Mouse (Mus musculus): ENCODE results near the gene Ltbr. TPM values are rescaled to one million over a fixed set of nuclear protein-coding genes. Genes with fewer than 3 reads are reported as not detected.
"Not testable (repeated sequence)": the region's sequence is repeated elsewhere in the genome, so short reads cannot be mapped to it uniquely, and the experiment has no call there.

Gene Ltbr
- total RNA-seq, 2 experiments from 2014 or later: 7.1 to 7.2 TPM

DNA sequence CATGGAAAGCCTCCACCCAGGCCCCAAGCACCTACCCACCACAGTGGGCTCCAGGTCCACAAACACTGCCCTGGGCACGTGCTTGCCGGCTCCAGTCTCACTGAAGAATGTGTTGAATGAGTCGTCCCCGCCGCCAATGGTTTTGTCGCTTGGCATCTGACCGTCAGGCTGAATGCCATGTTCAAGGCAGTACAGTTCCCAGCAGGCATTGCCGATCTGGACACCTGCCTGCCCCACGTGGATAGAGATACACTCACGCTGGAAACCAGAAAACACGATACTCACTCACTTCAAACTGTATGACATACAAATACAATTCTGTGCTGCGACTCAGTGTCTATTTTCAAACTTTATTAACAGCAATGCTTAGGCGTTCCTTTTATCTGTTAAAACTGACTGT, 31.0 kb downstream of the Ltbr start:
- not testable (repeated sequence) for ATAC-seq (replicated peaks; ENCODE audit: low FRiP score, poor library complexity, severe bottlenecking)

DNA sequence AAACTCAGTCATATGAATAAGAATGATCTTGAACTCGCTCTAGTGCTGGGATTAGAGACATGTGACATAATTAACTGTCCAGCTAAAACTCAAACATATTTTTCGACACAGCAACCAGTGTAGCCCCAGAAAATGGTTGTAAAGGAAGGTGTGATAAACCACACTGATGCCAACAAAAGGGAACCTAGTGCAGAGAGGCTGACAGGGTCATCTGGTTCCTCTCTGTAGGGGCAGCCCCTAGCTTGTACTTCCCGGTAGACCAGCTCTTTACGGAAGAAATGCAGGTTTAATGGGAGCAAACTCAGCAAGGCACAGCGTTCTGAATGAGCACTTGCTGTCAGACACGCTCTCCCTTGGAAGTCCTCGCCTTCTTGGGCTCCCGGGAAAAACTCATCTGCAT, 34.0 kb downstream of the Ltbr start:
- ATAC-seq (replicated peaks; ENCODE audit: low FRiP score, poor library complexity, severe bottlenecking): no peak

DNA sequence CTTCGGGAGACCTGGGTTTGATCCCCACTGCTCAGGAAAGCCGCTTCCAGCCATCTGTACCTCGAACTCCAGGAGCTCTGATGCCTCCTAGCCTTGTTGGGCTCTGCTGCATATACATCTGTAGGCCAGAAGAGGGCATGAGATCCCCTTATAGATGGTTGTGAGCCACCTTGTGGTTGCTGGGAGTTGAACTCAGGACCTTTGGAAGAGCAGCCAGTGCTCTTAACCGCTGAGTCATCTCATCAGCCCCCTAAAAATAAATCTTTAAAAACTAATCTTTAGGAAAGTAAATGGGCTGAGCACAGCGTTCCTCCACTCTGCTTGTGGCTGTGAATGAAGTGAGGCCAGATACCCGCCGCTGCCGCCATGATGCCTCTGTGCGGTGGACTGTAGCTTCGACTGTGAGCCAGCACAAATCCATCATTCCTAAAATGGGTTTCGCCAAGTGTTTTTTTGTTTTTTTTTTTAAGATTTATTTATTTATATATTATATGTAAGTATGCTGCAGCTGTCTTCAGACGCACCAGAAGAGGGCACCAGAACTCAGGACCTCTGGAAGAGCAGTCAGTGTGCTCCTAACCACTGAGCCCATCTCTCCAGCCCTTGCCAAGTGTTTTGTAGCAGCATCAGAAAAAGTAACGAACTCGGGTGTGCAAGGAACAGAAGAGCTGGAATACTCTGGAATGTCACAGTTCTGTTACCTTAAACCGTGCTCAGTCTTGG, 38.7 kb downstream of the Ltbr start:
- ATAC-seq (replicated peaks; ENCODE audit: low FRiP score, poor library complexity, severe bottlenecking): no peak

DNA sequence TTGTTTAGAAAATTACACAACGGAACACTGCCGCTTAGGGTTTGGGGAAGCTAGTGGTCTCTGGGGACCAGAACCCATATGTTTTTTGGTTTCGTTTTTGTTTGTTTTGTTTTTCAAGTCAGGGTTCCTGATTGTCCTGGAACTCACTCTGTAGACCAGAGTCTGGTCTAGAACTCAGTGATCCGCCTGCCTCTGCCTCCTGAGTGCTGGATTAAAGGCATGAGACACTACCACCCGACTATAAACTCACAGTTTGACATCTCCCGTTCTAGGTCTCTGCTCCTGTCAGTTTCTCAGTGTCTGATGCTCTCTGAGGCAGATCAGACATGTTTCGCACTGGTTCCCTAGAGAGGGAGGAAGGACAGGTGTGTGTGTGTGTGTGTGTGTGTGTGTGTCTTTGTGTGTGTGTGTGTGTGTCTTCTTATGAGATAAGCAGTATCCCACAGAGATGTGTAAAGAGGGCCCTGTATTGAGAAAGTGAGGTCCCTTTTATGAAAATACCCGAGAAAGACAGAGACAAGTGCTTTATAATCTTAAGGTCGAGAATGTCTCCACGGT, 41.4 kb downstream of the Ltbr start:
- ATAC-seq (replicated peaks; ENCODE audit: low FRiP score, poor library complexity, severe bottlenecking): no peak

DNA sequence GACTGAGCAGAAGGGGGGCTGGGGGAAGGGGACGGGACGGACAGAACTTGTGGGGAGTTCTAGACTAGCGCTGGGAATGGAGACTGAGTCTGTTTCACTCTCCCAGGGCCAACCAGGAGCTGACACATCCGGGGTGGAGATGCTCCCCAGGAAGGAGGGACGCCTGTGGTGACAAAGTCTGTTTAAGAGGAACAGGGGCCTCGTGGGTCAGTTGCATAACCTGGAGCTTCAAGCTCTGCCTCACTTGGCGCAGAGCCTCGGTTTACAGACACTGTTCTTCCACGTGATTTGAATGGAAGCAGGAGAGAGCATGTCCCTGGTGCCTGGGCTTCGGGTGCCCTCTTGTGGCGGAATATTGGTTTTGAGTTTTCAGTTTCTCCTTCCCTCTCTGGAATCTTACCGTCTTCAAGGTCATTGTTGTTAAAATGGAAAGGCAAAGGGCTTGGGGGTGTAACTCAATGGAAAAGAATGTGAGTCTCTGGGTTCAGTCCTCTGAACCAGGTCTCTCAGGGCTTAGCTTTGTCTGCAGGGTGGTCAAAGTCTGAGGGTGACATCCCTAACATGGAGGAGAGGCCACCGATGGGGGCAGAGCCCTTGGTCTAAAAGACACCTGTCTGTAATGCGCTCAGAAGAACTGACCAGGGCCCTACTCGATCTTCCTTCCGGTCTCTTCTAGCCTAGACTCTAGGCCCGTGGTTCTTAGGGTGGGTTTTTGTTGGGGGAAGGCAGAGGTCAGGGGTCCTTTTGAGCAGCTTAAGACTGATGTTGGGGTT, 42.0 kb downstream of the Ltbr start:
- peak; percentile 56 for ATAC-seq (replicated peaks; ENCODE audit: low FRiP score, poor library complexity, severe bottlenecking)

DNA sequence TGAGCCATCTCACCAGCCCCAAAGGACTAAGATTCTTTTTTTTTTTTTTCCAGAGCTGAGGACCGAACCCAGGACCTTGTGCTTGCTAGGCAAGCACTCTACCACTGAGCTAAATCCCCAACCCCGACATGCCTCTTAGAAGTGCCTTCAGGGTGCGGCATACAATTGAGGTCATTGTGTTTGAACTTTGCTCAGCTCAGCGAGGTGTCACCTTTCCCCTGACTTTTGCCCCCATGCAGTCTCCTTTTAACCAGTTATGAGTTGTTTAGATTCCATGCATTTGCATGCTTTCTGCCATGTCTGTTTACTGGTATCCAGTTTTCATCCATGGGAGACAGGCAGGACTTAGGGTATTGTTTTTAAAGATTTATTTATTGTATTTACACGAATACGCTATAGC, 44.9 kb downstream of the Ltbr start:
- ATAC-seq (replicated peaks; ENCODE audit: low FRiP score, poor library complexity, severe bottlenecking): no peak

DNA sequence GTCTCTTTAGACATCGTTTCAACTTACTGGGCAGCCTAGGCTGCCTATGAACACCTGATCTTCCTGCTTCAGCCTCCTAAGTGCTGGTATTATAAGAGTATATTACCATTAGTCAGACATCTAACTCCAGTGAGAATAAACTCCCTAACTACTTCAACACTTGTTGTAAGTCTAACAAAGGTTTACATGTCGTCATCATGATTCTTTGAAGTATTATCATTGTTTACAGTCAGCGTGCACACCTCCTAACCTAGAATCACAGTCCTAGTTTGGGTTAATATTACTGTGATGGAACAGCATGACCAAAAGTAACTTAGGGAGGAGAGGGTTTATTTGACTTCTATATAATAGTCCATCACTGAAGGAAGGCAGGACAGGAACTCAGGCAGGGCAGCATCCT, 46.2 kb downstream of the Ltbr start:
- no peak for ATAC-seq (replicated peaks; ENCODE audit: low FRiP score, poor library complexity, severe bottlenecking)

DNA sequence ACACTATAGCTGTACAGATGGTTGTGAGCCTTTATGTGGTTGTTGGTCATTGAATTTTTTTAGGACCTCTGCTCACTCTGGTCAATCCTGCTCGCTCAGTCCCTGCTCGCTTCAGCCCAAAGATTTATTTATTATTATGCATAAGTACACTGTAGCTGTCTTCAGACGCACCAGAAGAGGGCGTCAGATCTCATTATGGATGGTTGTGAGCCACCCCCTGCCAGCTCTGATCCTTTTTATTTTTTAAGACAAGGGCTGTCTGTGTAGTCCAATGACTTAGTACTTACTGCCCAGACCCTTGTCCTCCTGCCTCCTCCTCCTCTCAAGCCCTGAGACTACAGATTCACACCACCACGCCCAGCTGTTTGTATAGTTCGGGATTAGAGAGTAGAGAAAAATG, 47.1 kb downstream of the Ltbr start:
- not testable (repeated sequence) for ATAC-seq (replicated peaks; ENCODE audit: low FRiP score, poor library complexity, severe bottlenecking)

DNA sequence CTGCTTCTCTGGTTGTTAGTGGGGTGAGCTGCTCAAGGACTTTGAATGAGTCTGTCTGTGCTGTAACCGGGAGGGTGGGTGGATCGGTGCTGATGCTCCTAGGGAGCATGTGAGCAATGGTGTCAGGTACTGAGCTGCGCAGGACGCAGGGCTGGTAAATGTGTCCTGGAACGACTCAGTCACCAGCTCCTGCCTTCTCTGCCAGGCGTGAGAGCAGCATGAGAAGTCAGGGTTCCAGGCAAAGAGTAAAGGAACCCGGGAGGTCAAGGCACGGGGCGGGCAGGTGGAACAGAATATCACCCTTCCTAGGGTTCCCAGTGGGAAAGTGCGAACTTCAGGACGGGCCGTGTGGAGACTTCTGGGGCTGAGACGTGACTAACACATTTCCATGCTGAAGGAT, 47.6 kb downstream of the Ltbr start:
- ATAC-seq (replicated peaks; ENCODE audit: low FRiP score, poor library complexity, severe bottlenecking): no peak

DNA sequence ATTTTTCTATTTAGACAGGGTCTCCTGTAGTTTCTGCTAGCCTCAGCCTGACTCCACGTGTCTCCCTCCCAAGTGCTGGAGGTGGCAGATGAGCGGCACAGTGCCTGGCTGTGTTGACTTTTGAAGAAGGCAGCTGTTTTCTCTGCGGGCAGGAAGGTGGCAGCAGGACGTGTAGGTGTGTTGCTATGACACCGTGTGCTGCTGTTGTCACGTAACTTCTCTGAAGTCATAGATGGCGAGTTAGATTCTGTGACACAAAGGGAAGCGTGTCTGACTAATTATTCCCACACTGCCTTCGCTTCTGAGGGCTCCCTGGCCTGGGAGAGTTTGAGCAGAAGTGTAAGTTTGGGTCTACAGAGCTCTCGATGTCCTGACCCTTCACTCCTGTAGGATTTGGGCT, 48.4 kb downstream of the Ltbr start:
- ATAC-seq (replicated peaks; ENCODE audit: low FRiP score, poor library complexity, severe bottlenecking): no peak

DNA sequence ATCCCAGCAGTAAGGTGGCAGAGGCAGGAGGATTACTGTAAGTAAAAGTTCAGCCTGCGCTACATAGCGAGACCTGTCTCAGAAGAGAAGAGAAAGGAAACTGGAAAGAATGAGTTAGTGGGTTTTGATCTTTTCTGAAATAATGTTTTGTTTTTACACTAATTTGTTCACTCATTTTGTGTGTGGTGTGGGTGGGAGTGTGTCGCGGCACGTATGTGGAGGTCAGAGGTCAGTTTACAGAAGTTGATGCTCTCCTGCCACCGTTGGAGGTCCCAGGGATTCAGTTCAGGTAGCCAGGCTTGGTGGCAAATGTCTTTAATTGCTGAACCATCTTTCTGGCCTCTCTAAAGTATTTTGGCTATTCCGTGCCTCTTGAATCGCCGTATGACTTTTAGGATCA, 49.5 kb downstream of the Ltbr start:
- no peak for ATAC-seq (replicated peaks; ENCODE audit: low FRiP score, poor library complexity, severe bottlenecking)

DNA sequence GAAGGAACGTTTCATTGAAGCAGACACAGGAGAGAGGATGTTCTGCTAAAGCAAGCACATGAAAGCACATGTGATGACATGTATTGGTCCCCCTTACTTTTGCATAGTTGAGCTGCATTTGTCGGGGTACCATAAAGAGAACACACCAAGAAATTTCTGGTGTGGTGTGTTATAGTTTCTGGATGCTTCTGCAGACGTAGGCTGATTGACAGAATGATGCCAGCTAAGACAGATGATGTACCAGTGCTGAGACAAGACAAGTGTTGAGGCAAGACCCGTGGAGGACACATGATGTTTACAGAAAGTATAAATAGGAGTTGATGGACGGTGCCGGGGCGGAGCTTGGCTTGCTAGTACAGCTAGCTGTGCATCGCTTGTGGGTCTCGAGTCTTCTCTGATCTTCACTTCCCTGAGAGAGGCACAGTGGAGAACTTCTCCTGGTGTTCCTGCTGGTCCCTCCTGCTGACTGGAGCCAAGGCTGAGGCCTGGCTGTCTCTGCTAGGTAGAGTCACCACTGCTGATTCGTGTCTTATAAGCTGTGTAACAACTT, 53.6 kb downstream of the Ltbr start:
- no peak for ATAC-seq (replicated peaks; ENCODE audit: low FRiP score, poor library complexity, severe bottlenecking)

Other genes starting within 250 kb of the Ltbr start
- 3.1 TPM in 1 of 2 replicates, not detected in the other for gene Lpar5, start 246.0 kb downstream of the Ltbr start, total RNA-seq (2015; ENCODE audit: low replicate concordance)
- gene Lpar5, start 246.0 kb downstream of the Ltbr start, total RNA-seq (2017; ENCODE audit: low replicate concordance): 0.60 TPM in 1 of 2 replicates, not detected in the other
- gene Chd4, start 217.9 kb downstream of the Ltbr start, total RNA-seq (2015; ENCODE audit: low replicate concordance): 31.8 and 50.0 TPM in 2 replicates
- gene Chd4, start 217.9 kb downstream of the Ltbr start, total RNA-seq (2017; ENCODE audit: low replicate concordance): 70.6 and 102 TPM in 2 replicates
- gene Nop2, start 182.0 kb downstream of the Ltbr start, total RNA-seq (2015; ENCODE audit: low replicate concordance): 4.8 and 6.7 TPM in 2 replicates
- gene Nop2, start 182.0 kb downstream of the Ltbr start, total RNA-seq (2017; ENCODE audit: low replicate concordance): 10.5 and 11.8 TPM in 2 replicates
- 3.1 and 6.9 TPM in 2 replicates for gene Iffo1, start 168.6 kb downstream of the Ltbr start, total RNA-seq (2015; ENCODE audit: low replicate concordance)
- 2.2 and 10.9 TPM in 2 replicates for gene Iffo1, start 168.6 kb downstream of the Ltbr start, total RNA-seq (2017; ENCODE audit: low replicate concordance)
- gene Gapdh, start 147.4 kb downstream of the Ltbr start, total RNA-seq (2015; ENCODE audit: low replicate concordance): 912 and 913 TPM in 2 replicates
- gene Gapdh, start 147.4 kb downstream of the Ltbr start, total RNA-seq (2017; ENCODE audit: low replicate concordance): 174 and 278 TPM in 2 replicates
- gene Ncapd2, start 122.2 kb downstream of the Ltbr start, total RNA-seq (2015; ENCODE audit: low replicate concordance): 139 and 148 TPM in 2 replicates
- 137 and 246 TPM in 2 replicates for gene Ncapd2, start 122.2 kb downstream of the Ltbr start, total RNA-seq (2017; ENCODE audit: low replicate concordance)
- gene Mrpl51, start 122.1 kb downstream of the Ltbr start, total RNA-seq (2015; ENCODE audit: low replicate concordance): 40.1 and 54.4 TPM in 2 replicates
- 16.4 and 29.8 TPM in 2 replicates for gene Mrpl51, start 122.1 kb downstream of the Ltbr start, total RNA-seq (2017; ENCODE audit: low replicate concordance)
- 2.1 and 4.2 TPM in 2 replicates for gene Vamp1, start 98.3 kb downstream of the Ltbr start, total RNA-seq (2015; ENCODE audit: low replicate concordance)
- gene Vamp1, start 98.3 kb downstream of the Ltbr start, total RNA-seq (2017; ENCODE audit: low replicate concordance): 0.14 and 2.1 TPM in 2 replicates
- 0.84 and 4.4 TPM in 2 replicates for gene Tapbpl, start 82.0 kb downstream of the Ltbr start, total RNA-seq (2015; ENCODE audit: low replicate concordance)
- 3.0 and 4.0 TPM in 2 replicates for gene Tapbpl, start 82.0 kb downstream of the Ltbr start, total RNA-seq (2017; ENCODE audit: low replicate concordance)
- 1.7 and 6.3 TPM in 2 replicates for gene Cd27, start 76.9 kb downstream of the Ltbr start, total RNA-seq (2015; ENCODE audit: low replicate concordance)
- gene Cd27, start 76.9 kb downstream of the Ltbr start, total RNA-seq (2017; ENCODE audit: low replicate concordance): 0.84 and 1.0 TPM in 2 replicates
- not detected in 2 replicates for gene Tuba3a, start 27.8 kb downstream of the Ltbr start, total RNA-seq (2015; ENCODE audit: low replicate concordance)
- not detected in 2 replicates for gene Tuba3a, start 27.8 kb downstream of the Ltbr start, total RNA-seq (2017; ENCODE audit: low replicate concordance)
- 4.6 and 7.9 TPM in 2 replicates for gene Scnn1a, start 6.8 kb upstream of the Ltbr start, total RNA-seq (2015; ENCODE audit: low replicate concordance)
- not detected in 2 replicates for gene Scnn1a, start 6.8 kb upstream of the Ltbr start, total RNA-seq (2017; ENCODE audit: low replicate concordance)
- 18.8 and 24.8 TPM in 2 replicates for gene Tnfrsf1a, start 35.5 kb upstream of the Ltbr start, total RNA-seq (2015; ENCODE audit: low replicate concordance)
- gene Tnfrsf1a, start 35.5 kb upstream of the Ltbr start, total RNA-seq (2017; ENCODE audit: low replicate concordance): 7.2 and 13.8 TPM in 2 replicates
- gene Plekhg6, start 66.9 kb upstream of the Ltbr start, total RNA-seq (2015; ENCODE audit: low replicate concordance): not detected in 2 replicates
- not detected in 2 replicates for gene Plekhg6, start 66.9 kb upstream of the Ltbr start, total RNA-seq (2017; ENCODE audit: low replicate concordance)
- 52.1 and 58.5 TPM in 2 replicates for gene Cd9, start 180.9 kb upstream of the Ltbr start, total RNA-seq (2015; ENCODE audit: low replicate concordance)
- 25.1 and 33.0 TPM in 2 replicates for gene Cd9, start 180.9 kb upstream of the Ltbr start, total RNA-seq (2017; ENCODE audit: low replicate concordance)
- gene Vwf, start 232.9 kb upstream of the Ltbr start, total RNA-seq (2015; ENCODE audit: low replicate concordance): 16.1 and 16.7 TPM in 2 replicates
- gene Vwf, start 232.9 kb upstream of the Ltbr start, total RNA-seq (2017; ENCODE audit: low replicate concordance): 20.7 and 26.9 TPM in 2 replicates